Mouse (Mus musculus) stomach, postnatal 0 days (tissue): ENCODE measurements around the gene Hba-a2. TPM values are rescaled to one million over a fixed set of nuclear protein-coding genes. Genes with fewer than 3 reads are reported as not detected.

Experiments used
- ATAC-seq: fragments of 200-750 bp; cut with Nextera tagmentation; 2 replicates; pipeline ENCODE4 v1.8.0; 2017; ENCODE audit not compliant: low FRiP score, low TSS enrichment
- DNase-seq: peaks from one replicate; pipeline ENCODE4 v3.0.0-alpha.2; 2016; ENCODE audit warnings: low spot score
- H3K27ac ChIP-seq: fragments of 300-500 bp; sonication (generic); replicated peaks from 2 replicates; pipeline ENCODE4 v1.5.1; 2014; ENCODE audit warnings: mild to moderate bottlenecking, control low read depth
- H3K27me3 ChIP-seq: fragments of 300-500 bp; sonication (generic); 2 replicates; pipeline ENCODE4 v1.6.1; 2014; ENCODE audit warnings: low read length; ENCODE audit not compliant: control insufficient read depth, insufficient read depth
- H3K36me3 ChIP-seq: fragments of 300-500 bp; sonication (generic); 2 replicates; pipeline ENCODE4 v1.6.1; 2014; ENCODE audit warnings: low read length, mixed read lengths; ENCODE audit not compliant: control insufficient read depth, insufficient read depth
- H3K4me1 ChIP-seq: fragments of 300-500 bp; sonication (generic); replicated peaks from 2 replicates; pipeline ENCODE4 v1.6.1; 2014; ENCODE audit warnings: antibody characterized with exemption; ENCODE audit not compliant: control insufficient read depth, insufficient read depth
- H3K4me2 ChIP-seq: fragments of 300-500 bp; sonication (generic); replicated peaks from 2 replicates; pipeline ENCODE4 v1.6.1; 2014; ENCODE audit warnings: low read depth, mild to moderate bottlenecking, control low read depth, moderate library complexity
- H3K4me3 ChIP-seq: fragments of 300-500 bp; sonication (generic); 2 replicates; pipeline ENCODE4 v1.5.1; 2014; ENCODE audit warnings: low read depth, low read length, control low read depth
- H3K9ac ChIP-seq: fragments of 300-500 bp; sonication (generic); 2 replicates; pipeline ENCODE4 v1.6.1; 2014; ENCODE audit warnings: mild to moderate bottlenecking, low read length, control low read depth, mixed read lengths
- H3K9me3 ChIP-seq: fragments of 300-500 bp; sonication (generic); 2 replicates; pipeline ENCODE4 v1.6.1; 2016; ENCODE audit warnings: low read length; ENCODE audit not compliant: control insufficient read depth
- CTCF ChIP-seq: IDR thresholded peaks from 2 replicates; pipeline ENCODE4 v1.5.1; 2016; ENCODE audit warnings: antibody characterized with exemption, low read depth, mild to moderate bottlenecking, moderate library complexity
- EP300 ChIP-seq: optimal IDR thresholded peaks from 2 replicates; pipeline ENCODE3; 2016; ENCODE audit warnings: antibody characterized with exemption
- WGBS: fragments of 180-500 bp; shearing (Covaris S2); extraction: QIAGEN DNeasy Blood & Tissue Kit; methylation state at CpG from one replicate; pipeline ENCODE4 v1.1.7; 2014; 5-methylcytosine and 5-hydroxymethylcytosine counted together
- polyA plus RNA-seq: library from polyadenylated mRNA; unstranded; fragments of >200 nt; fragmentation: Nextera tagmentation; extraction: Ambion mirVana; gene quantifications from 2 replicates; pipeline ENCODE4 v1.2.1, GENCODE M21; 2015

Hba-a2 gene
- polyA plus RNA-seq, 1 experiment from 2014 or later: 728 TPM

GRCm38 (mm10) chr11:32267188-32267884 lies 29.0 kb upstream of the Hba-a2 start, which contains the start of gene Nprl3:
Gene Nprl3 (minus strand): TSS chr11:32267707.
- no peaks in the 10 kb centered on the region for H3K9me3 ChIP-seq
- peak within 1 kb of the TSS; percentile 95 for H3K9ac ChIP-seq
- TF ChIP-seq EP300 (peak; percentile 96), CTCF (no peak)
- no peaks in the 10 kb centered on the region for H3K27me3 ChIP-seq
- H3K4me2 ChIP-seq: peak within 1 kb of the TSS; percentile 74
- H3K27ac ChIP-seq: peak within 1 kb of the TSS; percentile 95
- peak within 1 kb of the TSS; percentile 81 for H3K4me3 ChIP-seq
- DNase-seq (peak; percentile 96), ATAC-seq (peak; percentile 99)
- under 1% methylated on average over 54 of the region's 54 CpGs for WGBS
- H3K36me3 ChIP-seq: no peaks in the 10 kb centered on the region
- H3K4me1 ChIP-seq: peaks cover 3% of the 10 kb centered on the region; the same call in 1 of the 2 replicates

GRCm38 (mm10) chr11:32267964-32268363 lies 28.3 kb upstream of the Hba-a2 start:
- H3K36me3 ChIP-seq: no peaks in the 10 kb centered on the region
- peaks cover 3% of the 10 kb centered on the region; the same call in 1 of the 2 replicates for H3K4me1 ChIP-seq
- 0 out of 2 replicates have a peak, but pooled peaks have one; percentile 24 for ATAC-seq
- TF ChIP-seq CTCF (no peak), EP300 (no peak)
- H3K27ac ChIP-seq: peak overlapping the region; percentile 95
- H3K4me2 ChIP-seq: peak overlapping the region; percentile 74
- WGBS: 28% methylated on average over 5 of the region's 5 CpGs
- H3K4me3 ChIP-seq: peak overlapping the region; percentile 81
- peak overlapping the region; percentile 95 for H3K9ac ChIP-seq
- no peak for DNase-seq
- no peaks in the 10 kb centered on the region for H3K27me3 ChIP-seq
- no peaks in the 10 kb centered on the region for H3K9me3 ChIP-seq

GRCm38 (mm10) chr11:32268952-32269351 lies 27.3 kb upstream of the Hba-a2 start:
- Histone ChIP-seq H3K27me3 (no peaks in the 10 kb centered on the region), H3K9me3 (no peaks in the 10 kb centered on the region), H3K4me2 (no peak overlapping the region), H3K27ac (no peak overlapping the region), H3K36me3 (no peaks in the 10 kb centered on the region), H3K4me3 (no peak overlapping the region), H3K4me1 (peaks cover 3% of the 10 kb centered on the region; the same call in 1 of the 2 replicates), H3K9ac (no peak overlapping the region)
- no peak for TF ChIP-seq EP300
- TF ChIP-seq CTCF: no peak
- no peak for ATAC-seq
- 77% methylated on average over 5 of the region's 5 CpGs for WGBS
- DNase-seq: no peak

GRCm38 (mm10) chr11:32271178-32271577 lies 25.1 kb upstream of the Hba-a2 start:
- no peak for DNase-seq
- H3K36me3 ChIP-seq: no peaks in the 10 kb centered on the region
- no peaks in the 10 kb centered on the region for H3K9me3 ChIP-seq
- no peaks in the 10 kb centered on the region for H3K27me3 ChIP-seq
- H3K9ac ChIP-seq: no peak overlapping the region
- WGBS: 38% methylated on average over 4 of the region's 4 CpGs
- TF ChIP-seq EP300 (no peak), CTCF (no peak)
- H3K4me3 ChIP-seq: no peak overlapping the region
- H3K4me2 ChIP-seq: no peak overlapping the region
- no peak for ATAC-seq
- no peak overlapping the region for H3K27ac ChIP-seq
- H3K4me1 ChIP-seq: peaks cover 3% of the 10 kb centered on the region; the same call in 1 of the 2 replicates

- TF ChIP-seq EP300 (no peak), CTCF (no peak)
- Histone ChIP-seq H3K4me2 (no peak within 1 kb of the TSS), H3K27ac (no peak within 1 kb of the TSS), H3K4me3 (no peak within 1 kb of the TSS), H3K9ac (no peak within 1 kb of the TSS), H3K9me3 (no peaks in the 10 kb centered on the region), H3K36me3 (no peaks in the 10 kb centered on the region), H3K27me3 (no peaks in the 10 kb centered on the region), H3K4me1 (no peaks in the 10 kb centered on the region)
- WGBS: 74% methylated on average over 3 of the region's 3 CpGs
- no peak for ATAC-seq
- no peak for DNase-seq
These were observed 19.9 kb upstream of the Hba-a2 start, which contains the start of gene Hba-x for GRCm38 (mm10) chr11:32276347-32276746. Gene Hba-x (plus strand): TSS chr11:32276400.

GRCm38 (mm10) chr11:32277736-32278457 lies 18.4 kb upstream of the Hba-a2 start:
- H3K4me2 ChIP-seq: no peak overlapping the region
- WGBS: 61% methylated on average over 21 of the region's 21 CpGs
- H3K9ac ChIP-seq: no peak overlapping the region
- no peaks in the 10 kb centered on the region for H3K4me1 ChIP-seq
- no peaks in the 10 kb centered on the region for H3K9me3 ChIP-seq
- no peak for DNase-seq
- no peaks in the 10 kb centered on the region for H3K27me3 ChIP-seq
- no peak overlapping the region for H3K27ac ChIP-seq
- no peaks in the 10 kb centered on the region for H3K36me3 ChIP-seq
- TF ChIP-seq EP300 (no peak), CTCF (no peak)
- H3K4me3 ChIP-seq: no peak overlapping the region
- no peak for ATAC-seq
